Mouse (Mus musculus): ENCODE results near the gene Ppp1r18. TPM values are rescaled to one million over a fixed set of nuclear protein-coding genes. Genes with fewer than 3 reads are reported as not detected.

Ppp1r18 gene
- total RNA-seq, 2 experiments from 2014 or later = 4.8 to 8.0 TPM

DNA sequence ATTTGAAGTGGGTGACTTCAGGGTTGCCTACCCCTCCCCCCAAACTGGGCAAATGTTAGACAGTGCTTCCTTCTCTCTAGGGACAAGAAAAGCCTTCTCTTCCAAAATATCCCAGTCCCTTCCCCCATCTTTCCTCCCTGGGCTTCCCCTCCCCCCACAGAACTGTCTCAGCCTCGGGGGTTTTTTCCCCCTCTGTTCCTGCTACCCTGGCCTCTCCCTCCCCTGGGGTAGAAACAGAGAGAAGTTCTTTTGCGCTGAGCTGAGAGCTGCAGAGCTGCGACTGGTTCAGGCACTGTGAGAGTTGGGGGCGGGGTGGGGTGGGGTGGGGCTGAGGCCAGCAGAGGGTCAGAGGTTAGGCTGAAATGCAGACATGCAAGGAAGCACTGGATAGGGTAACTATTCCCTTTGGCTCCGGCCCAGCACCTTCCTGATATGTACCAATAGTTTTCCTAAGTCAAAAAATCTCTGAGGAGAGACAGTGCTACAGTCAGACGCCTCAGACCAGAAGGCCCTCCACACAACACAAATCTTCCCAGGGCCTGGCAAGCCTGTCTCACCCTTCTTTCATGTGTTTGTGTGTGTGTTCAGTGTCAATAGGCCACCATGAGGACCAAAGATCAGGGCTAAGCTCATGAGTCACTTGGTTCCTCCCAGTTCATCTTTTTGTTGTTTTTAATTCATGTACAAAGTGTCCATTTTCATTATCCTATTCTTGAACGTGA is 4.1 kb downstream of the Ppp1r18 start:
- DNase-seq = peak; percentile 47

- peak; percentile 75 for DNase-seq
Measured at GRCm38 (mm10) chr17:35870151-35870883, 4.9 kb downstream of the Ppp1r18 start.

GRCm38 (mm10) chr17:35870884-35871696 is 5.7 kb downstream of the Ppp1r18 start:
- no peak for DNase-seq

DNA sequence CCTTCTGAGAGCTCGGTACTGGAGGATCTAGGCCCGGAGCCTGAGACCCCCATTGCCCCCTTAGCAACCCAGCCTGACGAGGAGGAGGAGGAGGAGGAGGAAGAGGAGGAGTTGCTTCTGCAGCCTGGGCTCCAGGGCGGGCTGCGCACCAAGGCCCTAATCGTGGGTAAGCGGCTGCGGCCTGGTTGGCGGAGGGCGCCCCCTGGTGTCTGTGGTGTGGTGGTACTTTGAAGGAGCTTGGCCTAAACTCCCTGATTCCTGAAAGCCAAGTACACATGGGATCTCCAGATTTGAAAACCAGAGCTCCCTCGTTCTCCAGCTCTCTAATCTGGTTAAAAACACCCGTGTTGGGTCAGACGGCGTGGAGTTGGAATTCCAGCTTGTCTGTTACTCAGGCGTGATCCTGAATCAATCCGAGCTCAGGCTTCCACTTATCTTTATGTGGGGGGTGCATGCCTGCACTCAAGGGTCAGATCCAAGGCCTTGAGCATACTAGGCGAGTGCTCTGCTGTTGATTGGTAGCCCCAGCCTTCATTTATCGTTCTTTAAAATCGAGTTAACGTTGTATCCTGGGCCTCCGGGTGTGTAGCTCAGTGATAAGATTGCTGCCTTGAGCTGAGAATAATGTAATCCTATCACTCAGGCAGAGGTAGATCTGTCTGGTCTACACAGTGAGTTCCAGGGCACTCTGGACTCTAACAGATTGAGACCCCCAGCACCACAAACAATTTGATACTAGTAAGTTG is 8.6 kb downstream of the Ppp1r18 start:
- DNase-seq = peak; percentile 84

- no peak for DNase-seq
Measured at GRCm38 (mm10) chr17:35874721-35875120, 9.3 kb downstream of the Ppp1r18 start.

- DNase-seq = peak; percentile 93
Measured at GRCm38 (mm10) chr17:35879245-35880057, 14.1 kb downstream of the Ppp1r18 start, which contains the start of gene Dhx16. Dhx16 (plus strand) TSS chr17:35879819.

GRCm38 (mm10) chr17:35882924-35883323 is 17.5 kb downstream of the Ppp1r18 start:
- DNase-seq = no peak

- DNase-seq = no peak
Measured at GRCm38 (mm10) chr17:35883777-35884176, 18.4 kb downstream of the Ppp1r18 start.

- DNase-seq = no peak
Measured at GRCm38 (mm10) chr17:35887725-35888124, 22.3 kb downstream of the Ppp1r18 start.

DNA sequence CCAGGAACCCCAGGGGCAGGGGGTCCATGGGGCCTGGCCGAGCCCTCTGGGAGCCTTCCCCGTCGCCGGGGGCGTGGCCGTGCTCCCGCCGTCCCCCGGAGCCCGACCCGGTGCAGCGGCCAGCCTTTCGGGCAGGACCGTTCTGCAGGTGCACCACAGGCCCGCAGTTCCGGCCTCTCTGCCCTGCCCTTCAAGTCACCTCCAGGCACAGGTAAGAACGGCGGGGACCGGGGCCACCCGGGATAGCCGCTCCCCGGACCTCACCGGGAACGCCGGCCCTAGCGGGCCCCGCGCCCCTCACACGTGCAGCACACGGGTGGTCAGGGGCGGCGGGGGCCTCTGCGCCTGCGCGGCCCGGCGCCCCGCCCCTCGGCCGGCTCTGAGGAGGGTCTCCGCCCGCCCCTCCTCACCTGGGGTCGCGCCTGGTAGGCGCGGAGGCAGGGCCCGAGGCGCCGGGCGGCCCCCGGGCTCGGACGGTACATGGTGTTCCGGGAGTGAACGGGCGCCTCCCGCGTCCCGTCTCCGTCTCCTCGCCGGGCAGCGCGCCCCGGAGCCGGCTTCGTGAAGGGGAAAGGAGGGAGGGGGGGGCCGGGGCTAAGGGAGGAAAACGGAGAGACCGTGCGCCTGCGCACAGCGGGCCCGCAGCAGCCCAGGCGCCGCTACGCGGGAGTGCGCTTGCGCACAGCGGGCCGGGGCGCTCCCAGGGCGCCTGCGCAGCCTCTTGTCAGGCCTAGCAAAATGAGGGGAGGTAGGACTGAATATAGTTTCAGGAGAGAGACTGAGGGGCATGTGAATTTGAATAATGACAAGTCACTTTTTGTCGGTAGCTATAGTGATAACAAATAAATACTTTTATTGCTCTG is 31.6 kb downstream of the Ppp1r18 start, which contains the start of gene 2310061I04Rik:
Gene 2310061I04Rik, minus strand, starts transcription at position 651 of the 863 bp plus-strand sequence.
- peak; percentile 94 for DNase-seq

- no peak for DNase-seq
Measured at GRCm38 (mm10) chr17:35897644-35898573, 32.5 kb downstream of the Ppp1r18 start.

DNA sequence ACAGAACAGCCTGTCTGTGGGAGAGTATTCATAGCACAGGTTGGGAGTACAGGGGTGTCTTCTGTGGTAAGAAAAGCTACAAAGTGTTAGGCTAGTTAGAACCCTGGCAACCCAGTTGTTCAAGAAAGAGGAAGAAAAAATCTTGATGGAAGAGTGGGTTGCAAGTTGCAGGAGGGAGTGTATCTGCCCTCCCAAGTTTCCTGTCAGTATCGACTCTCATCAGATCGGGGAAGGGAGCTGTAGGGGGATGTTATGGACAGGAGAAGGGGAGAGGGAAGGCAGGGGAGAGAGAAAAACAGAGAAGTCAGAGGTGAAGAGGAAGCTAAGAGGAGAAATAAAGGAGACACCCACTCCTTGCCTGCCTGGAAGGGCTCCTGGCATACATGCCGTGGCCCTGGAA is 35.2 kb downstream of the Ppp1r18 start:
- DNase-seq = no peak

- no peak for DNase-seq
Measured at GRCm38 (mm10) chr17:35903343-35903991, 38.1 kb downstream of the Ppp1r18 start.

DNA sequence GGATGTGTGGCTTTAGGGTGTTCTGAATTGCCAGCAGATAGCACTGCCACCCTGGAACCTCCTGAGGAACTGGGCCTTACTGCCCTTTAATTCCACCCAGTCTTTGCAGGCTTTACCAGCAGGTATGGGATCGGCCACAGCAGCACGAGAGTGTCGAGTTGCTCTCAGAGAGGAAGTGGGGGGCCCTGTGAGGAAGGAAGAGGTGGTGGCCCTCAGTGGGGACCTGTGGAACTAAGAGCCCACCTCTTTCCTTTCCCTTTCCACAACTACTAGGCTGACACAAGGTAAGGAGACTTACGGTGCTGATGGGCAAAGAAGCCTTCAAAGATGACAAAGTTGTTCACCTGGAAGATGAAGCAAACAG is 38.6 kb downstream of the Ppp1r18 start:
- no peak for DNase-seq

DNA sequence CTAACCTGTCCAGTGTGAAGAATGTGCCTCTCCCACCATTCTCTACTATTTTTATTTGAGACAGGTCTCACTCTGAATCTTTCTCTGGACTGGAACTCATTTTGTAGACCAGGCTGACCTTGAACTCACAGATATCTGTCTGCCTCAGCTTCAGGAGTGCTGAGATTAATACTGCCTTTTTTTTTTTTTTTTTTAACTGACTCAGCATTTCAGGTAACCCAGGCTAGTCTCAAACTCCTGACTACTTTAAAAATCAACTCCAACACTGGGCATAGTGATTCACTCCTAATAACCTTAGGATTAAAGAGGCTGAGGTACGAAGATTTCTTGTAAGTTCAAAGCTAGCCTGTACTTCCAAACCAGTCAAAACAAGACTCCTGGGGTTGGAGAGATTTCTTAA is 40.2 kb downstream of the Ppp1r18 start:
- no peak for DNase-seq

DNA sequence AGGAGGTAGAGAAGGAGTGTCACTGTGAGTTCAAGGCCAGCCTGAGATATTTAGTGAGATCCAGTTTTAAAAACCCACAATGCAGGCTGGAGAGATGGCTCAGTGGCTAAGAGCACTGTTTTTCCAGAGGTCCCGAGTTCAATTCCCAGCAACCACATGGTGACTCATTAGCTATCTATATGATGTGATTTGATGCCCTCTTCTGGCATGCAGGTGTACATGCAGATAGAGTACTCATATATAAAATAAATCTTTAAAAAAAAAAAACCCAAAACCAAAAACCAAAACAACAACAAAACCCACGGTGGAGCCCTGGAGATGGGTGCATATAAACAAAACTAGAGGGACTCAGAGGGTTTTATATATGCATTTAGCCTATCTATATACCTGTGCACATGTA is 42.2 kb downstream of the Ppp1r18 start:
- DNase-seq = no peak

GRCm38 (mm10) chr17:35909186-35909918 is 44.0 kb downstream of the Ppp1r18 start:
- DNase-seq = no peak

All from gastrocnemius, postnatal 25 days (tissue).